Mouse (Mus musculus) forebrain, embryonic 14.5 days (tissue): ENCODE measurements around the gene Ephb1. TPM values are rescaled to one million over a fixed set of nuclear protein-coding genes. Genes with fewer than 3 reads are reported as not detected.

Source experiments
- ATAC-seq: fragments of 200-750 bp; cut with Nextera tagmentation; 2 replicates; pipeline ENCODE4 v1.8.0; 2017; ENCODE audit warnings: mild to moderate bottlenecking, moderate library complexity
- DNase-seq: peaks from one replicate; pipeline ENCODE4 v3.0.0-alpha.2; 2015; ENCODE audit warnings: low spot score
- H3K27ac ChIP-seq: fragments of 300-500 bp; sonication (generic); 2 replicates; pipeline ENCODE4 v1.5.1; 2014; ENCODE audit warnings: low read depth, mild to moderate bottlenecking, control low read depth, low read length, moderate library complexity
- H3K27me3 ChIP-seq: fragments of 300-500 bp; sonication (generic); replicated peaks from 2 replicates; pipeline ENCODE4 v1.6.1; 2014; ENCODE audit warnings: low read length, control low read depth, mixed read lengths; ENCODE audit not compliant: control insufficient read depth, insufficient read depth
- H3K36me3 ChIP-seq: fragments of 300-500 bp; sonication (generic); 2 replicates; pipeline ENCODE4 v1.6.1; 2014; ENCODE audit warnings: low read length, control low read depth; ENCODE audit not compliant: control insufficient read depth, insufficient read depth
- H3K4me1 ChIP-seq: fragments of 300-500 bp; sonication (generic); 2 replicates; pipeline ENCODE4 v1.6.1; 2014; ENCODE audit warnings: antibody characterized with exemption, low read length, control low read depth; ENCODE audit not compliant: control insufficient read depth, insufficient read depth
- H3K4me2 ChIP-seq: fragments of 300-500 bp; sonication (generic); 2 replicates; pipeline ENCODE4 v1.6.1; 2014; ENCODE audit warnings: mild to moderate bottlenecking, control low read depth, low read length
- H3K4me3 ChIP-seq: fragments of 300-500 bp; sonication (generic); 2 replicates; pipeline ENCODE4 v1.5.1; 2014; ENCODE audit warnings: low read depth, low read length, control low read depth
- H3K9ac ChIP-seq: fragments of 300-500 bp; sonication (generic); 2 replicates; pipeline ENCODE4 v1.6.1; 2014; ENCODE audit warnings: mild to moderate bottlenecking, low read length, control low read depth, moderate library complexity
- H3K9me3 ChIP-seq: fragments of 300-500 bp; sonication (generic); replicated peaks from 2 replicates; pipeline ENCODE4 v1.6.1; 2016; ENCODE audit warnings: low read length, control low read depth, mixed read lengths; ENCODE audit not compliant: control insufficient read depth
- WGBS: fragments of 180-500 bp; shearing (Covaris S2); extraction: QIAGEN DNeasy Blood & Tissue Kit; methylation state at CpG from one replicate; pipeline ENCODE4 v1.1.7; 2014; 5-methylcytosine and 5-hydroxymethylcytosine counted together
- polyA plus RNA-seq: library from polyadenylated mRNA; unstranded; fragments of >200 nt; fragmentation: Nextera tagmentation; extraction: Ambion mirVana; gene quantifications from 2 replicates; pipeline ENCODE4 v1.2.1, GENCODE M21; 2014

Ephb1 gene
- polyA plus RNA-seq, 1 experiment from 2014 or later: 27.8 TPM

- H3K9ac ChIP-seq: no peak overlapping the region
- 92% methylated on average over 3 of the region's 3 CpGs for WGBS
Measured at GRCm38 (mm10) chr9:102288356-102288755, 66.1 kb downstream of the Ephb1 start.

GRCm38 (mm10) chr9:102275931-102276330 lies 78.6 kb downstream of the Ephb1 start:
- Histone ChIP-seq H3K27me3 (no peaks in the 10 kb centered on the region), H3K4me3 (no peak overlapping the region), H3K9ac (no peak overlapping the region), H3K36me3 (no peaks in the 10 kb centered on the region), H3K4me2 (no peak overlapping the region), H3K4me1 (no peaks in the 10 kb centered on the region; the same call in 1 of the 2 replicates), H3K27ac (no peak overlapping the region), H3K9me3 (no peaks in the 10 kb centered on the region)
- DNase-seq: no peak
- no peak for ATAC-seq
- WGBS: 61% methylated on average over 3 of the region's 3 CpGs

More at GRCm38 (mm10) chr9:102288356-102288755, 66.1 kb downstream of the Ephb1 start:
- Histone ChIP-seq H3K27me3 (no peaks in the 10 kb centered on the region), H3K27ac (no peak overlapping the region), H3K9me3 (no peaks in the 10 kb centered on the region), H3K4me3 (no peak overlapping the region), H3K4me1 (peaks cover 3% of the 10 kb centered on the region; the same call in 1 of the 2 replicates), H3K4me2 (no peak overlapping the region), H3K36me3 (no peaks in the 10 kb centered on the region)
- ATAC-seq (no peak), DNase-seq (no peak)

GRCm38 (mm10) chr9:102274016-102274415 lies 80.5 kb downstream of the Ephb1 start:
- Histone ChIP-seq H3K27ac (no peak overlapping the region), H3K4me3 (no peak overlapping the region), H3K4me2 (no peak overlapping the region), H3K9me3 (no peaks in the 10 kb centered on the region), H3K36me3 (no peaks in the 10 kb centered on the region), H3K9ac (no peak overlapping the region), H3K4me1 (no peaks in the 10 kb centered on the region; the same call in 1 of the 2 replicates), H3K27me3 (peaks cover 2% of the 10 kb centered on the region; the same call in 1 of the 2 replicates)
- no peak for DNase-seq
- no peak for ATAC-seq
- WGBS: 71% methylated on average over 8 of the region's 8 CpGs

GRCm38 (mm10) chr9:102273469-102273808 lies 81.1 kb downstream of the Ephb1 start:
- Histone ChIP-seq H3K27ac (no peak overlapping the region), H3K36me3 (no peaks in the 10 kb centered on the region), H3K27me3 (peaks cover 6% of the 10 kb centered on the region; the same call in 1 of the 2 replicates), H3K4me1 (no peaks in the 10 kb centered on the region; the same call in 1 of the 2 replicates), H3K4me3 (no peak overlapping the region), H3K9ac (no peak overlapping the region), H3K4me2 (no peak overlapping the region), H3K9me3 (no peaks in the 10 kb centered on the region)
- DNase-seq: no peak
- ATAC-seq: no peak
- 70% methylated on average over 6 of the region's 6 CpGs for WGBS

GRCm38 (mm10) chr9:102272731-102273468 lies 81.6 kb downstream of the Ephb1 start:
- H3K9me3 ChIP-seq: no peaks in the 10 kb centered on the region
- no peak overlapping the region for H3K27ac ChIP-seq
- H3K36me3 ChIP-seq: no peaks in the 10 kb centered on the region
- H3K27me3 ChIP-seq: peaks cover 6% of the 10 kb centered on the region; the same call in 1 of the 2 replicates
- WGBS: 63% methylated on average over 5 of the region's 5 CpGs
- H3K4me1 ChIP-seq: peaks cover 5% of the 10 kb centered on the region
- H3K9ac ChIP-seq: no peak overlapping the region
- H3K4me3 ChIP-seq: no peak overlapping the region
- H3K4me2 ChIP-seq: no peak overlapping the region
- ATAC-seq: no peak
- no peak for DNase-seq

GRCm38 (mm10) chr9:102270496-102270895 lies 84.0 kb downstream of the Ephb1 start:
- no peak overlapping the region for H3K9ac ChIP-seq
- H3K4me1 ChIP-seq: peaks cover 12% of the 10 kb centered on the region
- ATAC-seq: no peak
- peaks cover 15% of the 10 kb centered on the region for H3K27me3 ChIP-seq
- DNase-seq: no peak
- H3K9me3 ChIP-seq: no peaks in the 10 kb centered on the region
- H3K4me3 ChIP-seq: no peak overlapping the region
- no peaks in the 10 kb centered on the region for H3K36me3 ChIP-seq
- no peak overlapping the region for H3K27ac ChIP-seq
- H3K4me2 ChIP-seq: no peak overlapping the region
- WGBS: 59% methylated on average over 5 of the region's 5 CpGs

- ATAC-seq: peak; percentile 42; the same call in 1 of the 2 replicates
Measured at GRCm38 (mm10) chr9:102267311-102268027, 87.0 kb downstream of the Ephb1 start.

GRCm38 (mm10) chr9:102263760-102264159 lies 90.7 kb downstream of the Ephb1 start:
- H3K9me3 ChIP-seq: no peaks in the 10 kb centered on the region
- H3K9ac ChIP-seq: no peak overlapping the region
- peaks cover 30% of the 10 kb centered on the region for H3K4me1 ChIP-seq
- 30% methylated on average over 7 of the region's 7 CpGs for WGBS
- no peaks in the 10 kb centered on the region for H3K36me3 ChIP-seq
- no peak overlapping the region for H3K4me3 ChIP-seq
- DNase-seq: peak; percentile 33
- H3K27me3 ChIP-seq: peaks cover 22% of the 10 kb centered on the region
- ATAC-seq: no peak
- no peak overlapping the region for H3K4me2 ChIP-seq
- no peak overlapping the region for H3K27ac ChIP-seq

More at GRCm38 (mm10) chr9:102267311-102268027, 87.0 kb downstream of the Ephb1 start:
- WGBS: under 1% methylated on average over 18 of the region's 18 CpGs
- DNase-seq: peak; percentile 74
- H3K27ac ChIP-seq: no peak overlapping the region
- peaks cover 21% of the 10 kb centered on the region for H3K27me3 ChIP-seq
- H3K9me3 ChIP-seq: no peaks in the 10 kb centered on the region
- H3K9ac ChIP-seq: 0 out of 2 replicates have a peak overlapping the region, but pooled peaks have one; percentile 13
- peaks cover 18% of the 10 kb centered on the region for H3K4me1 ChIP-seq
- peak overlapping the region; percentile 45 for H3K4me2 ChIP-seq
- H3K36me3 ChIP-seq: no peaks in the 10 kb centered on the region
- H3K4me3 ChIP-seq: peak overlapping the region; percentile 13

GRCm38 (mm10) chr9:102262100-102262501 lies 92.4 kb downstream of the Ephb1 start:
- Histone ChIP-seq H3K9ac (no peak overlapping the region), H3K4me1 (peaks cover 18% of the 10 kb centered on the region), H3K9me3 (no peaks in the 10 kb centered on the region), H3K36me3 (no peaks in the 10 kb centered on the region), H3K27ac (no peak overlapping the region), H3K4me2 (no peak overlapping the region), H3K27me3 (peaks cover 18% of the 10 kb centered on the region), H3K4me3 (no peak overlapping the region)
- WGBS: 11% methylated on average over 4 of the region's 4 CpGs
- peak; percentile 47; the same call in 1 of the 2 replicates for ATAC-seq
- peak; percentile 28 for DNase-seq
